Mouse (Mus musculus) adrenal gland, postnatal 4 days (tissue): ENCODE measurements around the gene Myom1. TPM values are rescaled to one million over a fixed set of nuclear protein-coding genes. Genes with fewer than 3 reads are reported as not detected.

ENCODE experiments used
- DNase-seq, 2 experiments: peaks; one replicate each; pipeline ENCODE4 v3.0.0; 2021 to 2022; ENCODE audit warnings: low spot score in 2 of 2, mixed read lengths in 2 of 2
- total RNA-seq, 2 experiments: library from RNA; stranded (reverse); gene quantifications; 2 replicates each; pipeline ENCODE4 v1.2.3; 2021

Gene Myom1
- total RNA-seq, 2 experiments from 2014 or later, result 16.5 to 34.7 TPM

GRCm38 (mm10) chr17:71011931-71012662 lies 9.7 kb downstream of the Myom1 start:
- DNase-seq, result no peak

GRCm38 (mm10) chr17:71013105-71013504 lies 10.7 kb downstream of the Myom1 start:
- no peak for DNase-seq

GRCm38 (mm10) chr17:71014911-71015310 lies 12.5 kb downstream of the Myom1 start:
- DNase-seq, result no peak

- DNase-seq, result no peak
These were observed 15.1 kb downstream of the Myom1 start for GRCm38 (mm10) chr17:71017457-71017998.

GRCm38 (mm10) chr17:71018151-71018550 lies 15.7 kb downstream of the Myom1 start:
- DNase-seq, result no peak

GRCm38 (mm10) chr17:71018616-71019308 lies 16.3 kb downstream of the Myom1 start:
- DNase-seq, result no peak

- DNase-seq, result no peak
These were observed 16.8 kb downstream of the Myom1 start for GRCm38 (mm10) chr17:71019309-71019655.

- DNase-seq, result no peak
These were observed 17.4 kb downstream of the Myom1 start for GRCm38 (mm10) chr17:71019860-71020259.

GRCm38 (mm10) chr17:71022841-71023240 lies 20.4 kb downstream of the Myom1 start:
- no peak for DNase-seq

- no peak for DNase-seq
These were observed 21.6 kb downstream of the Myom1 start for GRCm38 (mm10) chr17:71024071-71024470.

GRCm38 (mm10) chr17:71025922-71026321 lies 23.5 kb downstream of the Myom1 start:
- DNase-seq, result no peak

- no peak for DNase-seq
These were observed 24.8 kb downstream of the Myom1 start for GRCm38 (mm10) chr17:71027186-71027585.

- DNase-seq, result no peak
These were observed 30.3 kb downstream of the Myom1 start for GRCm38 (mm10) chr17:71032719-71033118.

GRCm38 (mm10) chr17:71034472-71034871 lies 32.0 kb downstream of the Myom1 start:
- no peak for DNase-seq

- no peak for DNase-seq
These were observed 34.8 kb downstream of the Myom1 start for GRCm38 (mm10) chr17:71037188-71037587.

- no peak for DNase-seq
These were observed 36.4 kb downstream of the Myom1 start for GRCm38 (mm10) chr17:71038812-71039211.

- DNase-seq, result no peak
These were observed 37.6 kb downstream of the Myom1 start for GRCm38 (mm10) chr17:71039851-71040581.

GRCm38 (mm10) chr17:71040582-71040880 lies 38.1 kb downstream of the Myom1 start:
- no peak for DNase-seq

- DNase-seq, result no peak
These were observed 40.2 kb downstream of the Myom1 start for GRCm38 (mm10) chr17:71042645-71043044.

GRCm38 (mm10) chr17:71045591-71045990 lies 43.2 kb downstream of the Myom1 start:
- no peak for DNase-seq

GRCm38 (mm10) chr17:71046856-71047255 lies 44.4 kb downstream of the Myom1 start:
- no peak for DNase-seq

- DNase-seq, result no peak
These were observed 46.9 kb downstream of the Myom1 start for GRCm38 (mm10) chr17:71049292-71049691.
